Mouse (Mus musculus) splenic B cell, adult 2 months (primary cell): ENCODE measurements around the gene Tab1.

ENCODE experiments used
- DNase-seq: peaks from one replicate; pipeline ENCODE4 v3.0.0-alpha.2; 2011; ENCODE audit warnings: low read depth, low spot score
- H3K27me3 ChIP-seq: 2 replicates; pipeline ENCODE4 v1.6.1; 2012; ENCODE audit warnings: mild to moderate bottlenecking, low read length, moderate library complexity, mixed read lengths; ENCODE audit not compliant: control insufficient read depth, poor library complexity, insufficient read depth, severe bottlenecking
- H3K36me3 ChIP-seq: 2 replicates; pipeline ENCODE4 v1.6.1; 2012; ENCODE audit warnings: mild to moderate bottlenecking, low read length, moderate library complexity, mixed read lengths; ENCODE audit not compliant: control insufficient read depth, poor library complexity, insufficient read depth, severe bottlenecking

Gene Tab1

GRCm38 (mm10) chr15:80132993-80133586, at the start of gene Tab1:
Gene Tab1 (plus strand): TSS chr15:80133127.
- no peaks in the 10 kb centered on the region for H3K27me3 ChIP-seq
- no peaks in the 10 kb centered on the region for H3K36me3 ChIP-seq
- peak; percentile 95 for DNase-seq

- Histone ChIP-seq H3K27me3 (no peaks in the 10 kb centered on the region), H3K36me3 (peaks cover 15% of the 10 kb centered on the region)
- DNase-seq: peak; percentile 100
Measured at GRCm38 (mm10) chr15:80083276-80083731, 49.6 kb upstream of the Tab1 start.

GRCm38 (mm10) chr15:80083740-80084139, 49.2 kb upstream of the Tab1 start:
- Histone ChIP-seq H3K27me3 (no peaks in the 10 kb centered on the region), H3K36me3 (peaks cover 13% of the 10 kb centered on the region)
- DNase-seq: no peak

- Histone ChIP-seq H3K36me3 (no peaks in the 10 kb centered on the region), H3K27me3 (no peaks in the 10 kb centered on the region; the same call in 1 of the 2 replicates)
- no peak for DNase-seq
Measured at GRCm38 (mm10) chr15:80087406-80088012, 45.4 kb upstream of the Tab1 start.

- Histone ChIP-seq H3K36me3 (no peaks in the 10 kb centered on the region), H3K27me3 (no peaks in the 10 kb centered on the region; the same call in 1 of the 2 replicates)
- peak; percentile 98 for DNase-seq
Measured at GRCm38 (mm10) chr15:80088637-80089036, 44.3 kb upstream of the Tab1 start.

GRCm38 (mm10) chr15:80090155-80090554, 42.8 kb upstream of the Tab1 start:
- Histone ChIP-seq H3K36me3 (no peaks in the 10 kb centered on the region), H3K27me3 (no peaks in the 10 kb centered on the region; the same call in 1 of the 2 replicates)
- no peak for DNase-seq

- Histone ChIP-seq H3K36me3 (no peaks in the 10 kb centered on the region), H3K27me3 (no peaks in the 10 kb centered on the region; the same call in 1 of the 2 replicates)
- DNase-seq: no peak
Measured at GRCm38 (mm10) chr15:80090741-80091120, 42.2 kb upstream of the Tab1 start.

- Histone ChIP-seq H3K36me3 (no peaks in the 10 kb centered on the region), H3K27me3 (no peaks in the 10 kb centered on the region; the same call in 1 of the 2 replicates)
- DNase-seq: peak; percentile 81
Measured at GRCm38 (mm10) chr15:80091121-80091955, 41.6 kb upstream of the Tab1 start, which contains the start of the genes Syngr1 and Rpl3. Gene Syngr1 (plus strand): TSS chr15:80091334. Gene Rpl3 (minus strand): TSS chr15:80091868.

- H3K36me3 ChIP-seq: no peaks in the 10 kb centered on the region
- no peak for DNase-seq
Measured at GRCm38 (mm10) chr15:80092041-80092441, 40.9 kb upstream of the Tab1 start.

GRCm38 (mm10) chr15:80092599-80092998, 40.3 kb upstream of the Tab1 start:
- DNase-seq: no peak
- H3K36me3 ChIP-seq: no peaks in the 10 kb centered on the region

More at GRCm38 (mm10) chr15:80092041-80092441, 40.9 kb upstream of the Tab1 start:
- H3K27me3 ChIP-seq: no peaks in the 10 kb centered on the region; the same call in 1 of the 2 replicates

GRCm38 (mm10) chr15:80094201-80094600, 38.7 kb upstream of the Tab1 start:
- no peaks in the 10 kb centered on the region; the same call in 1 of the 2 replicates for H3K27me3 ChIP-seq
- DNase-seq: no peak
- H3K36me3 ChIP-seq: no peaks in the 10 kb centered on the region

More at GRCm38 (mm10) chr15:80092599-80092998, 40.3 kb upstream of the Tab1 start:
- no peaks in the 10 kb centered on the region; the same call in 1 of the 2 replicates for H3K27me3 ChIP-seq

- no peak for DNase-seq
- Histone ChIP-seq H3K27me3 (no peaks in the 10 kb centered on the region; the same call in 1 of the 2 replicates), H3K36me3 (no peaks in the 10 kb centered on the region)
Measured at GRCm38 (mm10) chr15:80095596-80095995, 37.3 kb upstream of the Tab1 start.

GRCm38 (mm10) chr15:80096406-80096805, 36.5 kb upstream of the Tab1 start:
- no peak for DNase-seq
- no peaks in the 10 kb centered on the region; the same call in 1 of the 2 replicates for H3K27me3 ChIP-seq
- no peaks in the 10 kb centered on the region for H3K36me3 ChIP-seq

GRCm38 (mm10) chr15:80096946-80097881, 35.7 kb upstream of the Tab1 start:
- H3K36me3 ChIP-seq: no peaks in the 10 kb centered on the region
- no peak for DNase-seq

More at GRCm38 (mm10) chr15:80096946-80097881, 35.7 kb upstream of the Tab1 start:
- H3K27me3 ChIP-seq: no peaks in the 10 kb centered on the region
